Mouse (Mus musculus) cerebellum, adult 2 months (tissue): ENCODE data around the gene Defb42.

Experiments
- CTCF ChIP-seq: fragments of 200-500 bp; IDR thresholded peaks from 2 replicates; pipeline ENCODE4 v1.5.1; 2011; ENCODE audit warnings: low read depth, mild to moderate bottlenecking, control low read depth, low read length, moderate library complexity, borderline replicate concordance; ENCODE audit not compliant: insufficient read depth
- POLR2A ChIP-seq: fragments of 200-500 bp; IDR thresholded peaks from 2 replicates; pipeline ENCODE4 v1.6.1; 2011; ENCODE audit warnings: low read length, control low read depth, borderline replicate concordance; ENCODE audit not compliant: insufficient read depth

- TF ChIP-seq POLR2A (no peak), CTCF (no peak)
Observed at GRCm38 (mm10) chr14:63065391-63065790, 18.6 kb downstream of the Defb42 start.
